Mouse (Mus musculus) spleen, adult 2 months (tissue): ENCODE data around the gene Kiss1r.

Source experiments
- CTCF ChIP-seq: fragments of 200-500 bp; IDR thresholded peaks from 2 replicates; pipeline ENCODE4 v1.5.1; 2011; ENCODE audit warnings: mild to moderate bottlenecking, inconsistent platforms; ENCODE audit not compliant: insufficient read depth, insufficient read length, insufficient replicate concordance; ENCODE audit errors: extremely low read depth
- POLR2A ChIP-seq: fragments of 200-500 bp; IDR thresholded peaks from 2 replicates; pipeline ENCODE4 v1.6.1; 2011; ENCODE audit warnings: low read depth, low read length, inconsistent platforms

GRCm38 (mm10) chr10:79889386-79889785 lies 27.4 kb upstream of the Kiss1r start:
- TF ChIP-seq CTCF = no peak
- TF ChIP-seq POLR2A = no peak
